Mouse (Mus musculus) hindbrain, embryonic 11.5 days (tissue): ENCODE results near the gene Sptan1. TPM values are rescaled to one million over a fixed set of nuclear protein-coding genes. Genes with fewer than 3 reads are reported as not detected.

ENCODE experiments used
- ATAC-seq: fragments of 200-750 bp; cut with Nextera tagmentation; 2 replicates; pipeline ENCODE4 v1.8.0; 2017; ENCODE audit warnings: mild to moderate bottlenecking, moderate TSS enrichment, moderate library complexity; ENCODE audit not compliant: low FRiP score
- DNase-seq: peaks from one replicate; pipeline ENCODE4 v3.0.0-alpha.2; 2015; ENCODE audit warnings: low spot score
- H3K27ac ChIP-seq: fragments of 300-500 bp; sonication (generic); 2 replicates; pipeline ENCODE4 v1.5.1; 2014; ENCODE audit warnings: mild to moderate bottlenecking, low read depth, low read length
- H3K27me3 ChIP-seq: fragments of 300-500 bp; sonication (generic); 2 replicates; pipeline ENCODE4 v1.6.1; 2014; ENCODE audit warnings: mild to moderate bottlenecking, low read length, moderate library complexity, mixed read lengths; ENCODE audit not compliant: control insufficient read depth, insufficient read depth
- H3K36me3 ChIP-seq: fragments of 300-500 bp; sonication (generic); 2 replicates; pipeline ENCODE4 v1.6.1; 2014; ENCODE audit warnings: mild to moderate bottlenecking, low read length, moderate library complexity, mixed read lengths; ENCODE audit not compliant: control insufficient read depth, insufficient read depth
- H3K4me1 ChIP-seq: fragments of 300-500 bp; sonication (generic); replicated peaks from 2 replicates; pipeline ENCODE4 v1.6.1; 2014; ENCODE audit warnings: low read length, mixed read lengths; ENCODE audit not compliant: control insufficient read depth, insufficient read depth
- H3K4me2 ChIP-seq: fragments of 300-500 bp; sonication (generic); replicated peaks from 2 replicates; pipeline ENCODE4 v1.6.1; 2014; ENCODE audit warnings: mild to moderate bottlenecking, low read depth, low read length
- H3K4me3 ChIP-seq: fragments of 300-500 bp; sonication (generic); 2 replicates; pipeline ENCODE4 v1.5.1; 2014; ENCODE audit warnings: low read depth, low read length
- H3K9ac ChIP-seq: fragments of 300-500 bp; sonication (generic); 2 replicates; pipeline ENCODE4 v1.6.1; 2014; ENCODE audit warnings: low read depth, low read length
- H3K9me3 ChIP-seq: fragments of 300-500 bp; sonication (generic); 2 replicates; pipeline ENCODE4 v1.6.1; 2016; ENCODE audit warnings: low read length; ENCODE audit not compliant: control insufficient read depth
- WGBS: fragments of 180-500 bp; shearing (Covaris S2); extraction: QIAGEN DNeasy Blood & Tissue Kit; methylation state at CpG from one replicate; pipeline ENCODE4 v1.1.7; 2014; 5-methylcytosine and 5-hydroxymethylcytosine counted together
- polyA plus RNA-seq: library from polyadenylated mRNA; unstranded; fragments of >200 nt; fragmentation: Nextera tagmentation; extraction: Ambion mirVana; gene quantifications from 2 replicates; pipeline ENCODE4 v1.2.1, GENCODE M21; 2014

The Sptan1 gene
- polyA plus RNA-seq, 1 experiment from 2014 or later = 192 TPM

DNA sequence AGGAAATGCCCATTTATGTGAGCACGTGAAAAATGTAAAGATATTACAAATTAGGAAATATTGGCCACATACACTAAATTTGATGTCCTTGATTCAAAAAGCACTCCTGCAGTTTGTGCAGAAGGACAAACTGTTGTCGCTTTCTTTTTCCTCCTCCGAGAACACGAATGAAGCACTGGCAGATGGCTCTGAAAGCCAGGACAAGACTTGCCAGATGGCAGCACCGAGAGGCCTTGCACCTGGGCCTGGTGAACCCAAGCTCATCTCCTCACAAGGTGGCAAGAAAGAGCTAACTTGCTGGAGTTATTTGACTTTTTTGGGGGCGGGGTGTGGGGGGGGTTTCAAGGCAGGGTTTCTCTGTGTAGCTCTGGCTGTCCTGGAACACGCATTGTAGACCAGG, 24.5 kb upstream of the Sptan1 start:
- H3K27me3 ChIP-seq = no peaks in the 10 kb centered on the region
- no peak overlapping the region for H3K9ac ChIP-seq
- H3K4me2 ChIP-seq = no peak overlapping the region
- no peak overlapping the region for H3K4me3 ChIP-seq
- H3K27ac ChIP-seq = no peak overlapping the region
- H3K36me3 ChIP-seq = 0 out of 2 replicates have a peak, but pooled peaks cover 4% of the 10 kb centered on the region
- no peaks in the 10 kb centered on the region for H3K9me3 ChIP-seq
- H3K4me1 ChIP-seq = peaks cover 2% of the 10 kb centered on the region; the same call in 1 of the 2 replicates
- ATAC-seq (no peak), DNase-seq (no peak)
- 96% methylated on average over 7 of the region's 7 CpGs for WGBS

DNA sequence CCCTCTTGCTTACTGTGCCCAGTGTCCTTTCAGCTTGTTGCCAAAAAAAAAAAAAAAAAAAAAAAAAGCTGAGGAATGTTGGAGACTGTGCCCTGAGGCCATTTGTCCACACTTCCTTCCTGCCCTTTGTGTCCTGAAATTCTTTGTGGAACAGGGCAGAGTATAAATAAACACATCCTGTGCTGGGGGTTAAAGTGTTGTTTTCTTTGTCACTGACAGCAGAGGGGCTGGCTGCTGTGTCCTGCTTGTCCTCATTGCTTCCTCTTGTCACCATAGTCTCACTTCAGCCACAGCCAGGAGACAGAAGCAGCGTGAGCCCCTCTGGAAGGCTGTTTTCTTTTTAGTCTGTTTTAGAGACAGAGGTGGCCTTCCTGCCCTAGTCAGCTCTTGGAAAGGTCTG, 20.6 kb upstream of the Sptan1 start:
- Histone ChIP-seq H3K9ac (no peak overlapping the region), H3K9me3 (no peaks in the 10 kb centered on the region), H3K4me3 (no peak overlapping the region), H3K4me1 (no peaks in the 10 kb centered on the region), H3K36me3 (peaks cover 14% of the 10 kb centered on the region; the same call in 1 of the 2 replicates), H3K27ac (no peak overlapping the region), H3K4me2 (no peak overlapping the region), H3K27me3 (no peaks in the 10 kb centered on the region)
- DNase-seq (no peak), ATAC-seq (no peak)
- 68% methylated on average over 1 of the region's 1 CpGs for WGBS

DNA sequence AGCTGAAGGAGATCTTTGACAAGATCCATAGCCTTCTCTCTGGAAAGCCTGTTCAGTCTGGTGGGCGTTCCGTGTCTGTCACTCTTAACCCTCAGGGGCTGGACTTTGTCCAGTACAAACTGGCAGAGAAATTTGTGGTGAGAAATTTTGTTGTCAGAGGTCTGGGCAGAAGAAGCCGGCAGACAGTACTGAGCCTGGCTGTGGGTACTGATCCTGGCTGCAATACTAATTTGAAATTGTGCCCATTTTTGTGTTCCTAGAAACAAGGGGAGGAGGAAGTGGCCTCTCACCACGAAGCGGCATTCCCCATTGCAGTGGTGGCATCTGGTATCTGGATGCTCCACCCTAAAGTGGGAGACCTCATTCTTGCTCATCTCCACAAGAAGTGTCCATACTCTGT, 16.5 kb upstream of the Sptan1 start:
- 95% methylated on average over 5 of the region's 5 CpGs for WGBS
- DNase-seq (no peak), ATAC-seq (no peak)
- Histone ChIP-seq H3K9me3 (no peaks in the 10 kb centered on the region), H3K4me1 (no peaks in the 10 kb centered on the region), H3K27me3 (no peaks in the 10 kb centered on the region), H3K9ac (no peak overlapping the region), H3K4me2 (no peak overlapping the region), H3K27ac (no peak overlapping the region), H3K36me3 (peaks cover 12% of the 10 kb centered on the region; the same call in 1 of the 2 replicates), H3K4me3 (no peak overlapping the region)

DNA sequence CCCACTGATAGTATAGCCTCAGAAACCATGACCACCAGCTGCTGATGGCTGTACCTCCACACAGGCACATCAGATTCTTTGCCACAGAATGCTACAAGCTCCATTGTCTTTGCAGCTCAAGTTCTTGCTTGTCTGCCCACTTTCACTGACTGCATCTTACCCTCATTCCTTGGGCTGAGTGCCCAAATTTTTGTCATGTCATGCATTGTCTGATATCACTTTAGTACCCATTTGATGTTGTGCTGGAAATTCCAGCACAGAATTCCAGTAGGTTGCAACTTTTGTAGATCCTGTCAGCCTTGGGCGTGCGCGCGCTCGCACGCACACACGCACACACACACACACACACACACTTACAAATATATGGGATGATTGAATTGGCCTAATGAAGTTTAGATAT, 4.1 kb upstream of the Sptan1 start:
- no peak overlapping the region for H3K9ac ChIP-seq
- no peak overlapping the region for H3K4me2 ChIP-seq
- DNase-seq (no peak), ATAC-seq (no peak)
- H3K27me3 ChIP-seq = no peaks in the 10 kb centered on the region
- H3K36me3 ChIP-seq = 0 out of 2 replicates have a peak, but pooled peaks cover under 1% of the 10 kb centered on the region
- no peak overlapping the region for H3K27ac ChIP-seq
- H3K4me1 ChIP-seq = no peaks in the 10 kb centered on the region
- H3K4me3 ChIP-seq = no peak overlapping the region
- WGBS = 94% methylated on average over 7 of the region's 7 CpGs
- H3K9me3 ChIP-seq = no peaks in the 10 kb centered on the region

DNA sequence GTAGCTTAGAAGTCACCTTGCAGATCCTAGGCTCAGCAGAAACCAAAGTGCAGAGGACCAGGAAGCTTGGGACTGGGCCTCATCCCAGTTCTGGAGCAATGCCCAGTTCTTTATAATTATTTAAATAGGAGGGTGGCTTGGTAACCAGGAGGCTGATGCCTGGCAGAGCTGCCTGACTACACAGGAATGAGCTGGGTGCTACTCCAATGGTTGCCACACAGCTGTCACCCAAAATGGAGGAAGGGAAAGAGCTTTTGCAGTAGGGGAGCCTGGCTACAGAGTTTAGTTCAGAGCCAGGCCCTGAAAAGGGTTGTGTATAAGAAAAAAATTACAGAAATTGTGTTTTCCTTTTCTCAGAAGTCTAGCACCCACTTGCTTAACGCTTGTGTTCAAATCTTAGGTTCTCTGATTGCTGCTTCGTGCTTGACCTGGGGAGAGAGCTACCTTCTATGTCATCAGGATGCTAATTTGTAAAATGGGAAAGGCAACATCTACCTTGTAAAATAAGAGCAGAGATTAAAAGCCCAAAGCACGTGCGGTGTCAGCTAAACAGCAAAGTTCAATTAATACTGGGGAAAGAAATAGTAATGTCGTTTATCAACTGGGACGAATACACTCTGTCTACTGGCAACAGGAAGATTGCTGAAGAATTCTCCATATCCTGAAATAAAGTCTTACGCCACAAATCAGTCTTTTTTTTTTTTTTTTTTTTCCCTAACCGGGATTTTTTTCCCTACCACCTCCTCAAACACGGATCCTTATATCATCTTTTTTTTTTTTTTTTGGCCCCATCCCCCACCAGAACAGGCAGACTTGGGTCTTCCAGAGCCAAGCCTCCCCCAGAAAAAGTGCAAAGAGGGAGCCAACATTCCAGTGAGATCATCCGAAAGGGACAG, 758 bp upstream of the Sptan1 start:
- Histone ChIP-seq H3K4me2 (peak overlapping the region; percentile 47), H3K9ac (peak overlapping the region; percentile 76), H3K27ac (peak overlapping the region; percentile 83), H3K36me3 (no peaks in the 10 kb centered on the region), H3K4me1 (peaks cover 6% of the 10 kb centered on the region; the same call in 1 of the 2 replicates), H3K9me3 (no peaks in the 10 kb centered on the region), H3K27me3 (no peaks in the 10 kb centered on the region), H3K4me3 (peak overlapping the region; percentile 99)
- DNase-seq (peak; percentile 11), ATAC-seq (no peak)
- WGBS = 21% methylated on average over 10 of the region's 10 CpGs

DNA sequence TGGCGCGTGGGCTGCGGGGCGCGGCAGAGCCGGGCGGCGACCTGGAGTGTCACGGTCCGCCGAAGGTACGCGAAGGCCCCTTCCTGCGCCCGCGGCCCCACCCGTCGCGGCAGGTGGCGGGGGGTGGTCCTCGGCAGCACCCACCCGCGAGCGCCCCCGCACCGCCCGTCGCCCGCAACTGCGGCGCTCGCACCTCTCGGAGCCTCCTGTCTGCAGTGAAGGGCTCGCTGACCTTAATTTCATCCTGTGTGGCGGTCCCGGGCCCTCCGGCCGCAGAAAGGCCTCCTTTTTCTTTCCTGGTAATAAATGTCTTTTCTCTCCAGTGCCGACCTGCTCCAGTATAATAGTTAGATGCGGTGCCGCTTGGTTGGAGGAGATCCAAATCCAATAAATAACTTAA, 546 bp downstream of the Sptan1 start:
- Histone ChIP-seq H3K27ac (peak overlapping the region; percentile 83), H3K4me3 (peak overlapping the region; percentile 99), H3K4me1 (peaks cover 6% of the 10 kb centered on the region; the same call in 1 of the 2 replicates), H3K4me2 (peak overlapping the region; percentile 47), H3K27me3 (no peaks in the 10 kb centered on the region), H3K9ac (peak overlapping the region; percentile 85), H3K9me3 (no peaks in the 10 kb centered on the region), H3K36me3 (no peaks in the 10 kb centered on the region)
- DNase-seq (peak; percentile 64), ATAC-seq (peak; percentile 36; the same call in 1 of the 2 replicates)
- under 1% methylated on average over 41 of the region's 41 CpGs for WGBS

DNA sequence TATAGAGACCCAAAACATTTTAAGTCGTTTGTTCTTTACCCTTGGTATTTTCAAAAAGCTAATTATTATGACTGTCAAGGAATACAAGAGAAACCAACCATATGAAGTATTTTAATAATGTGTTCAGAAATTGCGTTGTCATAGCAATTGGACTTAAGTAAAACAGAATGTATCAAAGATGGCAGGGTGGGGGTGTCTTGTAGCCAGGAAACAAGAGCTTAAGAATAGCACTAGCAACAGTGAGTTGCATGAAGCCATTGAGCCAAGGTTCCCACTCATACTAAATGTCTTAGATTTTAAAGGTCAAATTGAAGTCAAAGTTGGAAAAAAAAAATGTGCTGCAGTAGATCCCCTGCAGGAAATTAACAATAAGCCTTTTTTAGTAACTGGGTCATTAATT, 1.5 kb downstream of the Sptan1 start:
- H3K4me1 ChIP-seq = peaks cover 6% of the 10 kb centered on the region; the same call in 1 of the 2 replicates
- H3K9me3 ChIP-seq = no peaks in the 10 kb centered on the region
- H3K36me3 ChIP-seq = no peaks in the 10 kb centered on the region
- H3K4me2 ChIP-seq = peak overlapping the region; percentile 47
- 72% methylated on average over 2 of the region's 2 CpGs for WGBS
- ATAC-seq (no peak), DNase-seq (no peak)
- H3K27me3 ChIP-seq = no peaks in the 10 kb centered on the region
- H3K9ac ChIP-seq = peak overlapping the region; percentile 85
- peak overlapping the region; percentile 99 for H3K4me3 ChIP-seq
- H3K27ac ChIP-seq = no peak overlapping the region

DNA sequence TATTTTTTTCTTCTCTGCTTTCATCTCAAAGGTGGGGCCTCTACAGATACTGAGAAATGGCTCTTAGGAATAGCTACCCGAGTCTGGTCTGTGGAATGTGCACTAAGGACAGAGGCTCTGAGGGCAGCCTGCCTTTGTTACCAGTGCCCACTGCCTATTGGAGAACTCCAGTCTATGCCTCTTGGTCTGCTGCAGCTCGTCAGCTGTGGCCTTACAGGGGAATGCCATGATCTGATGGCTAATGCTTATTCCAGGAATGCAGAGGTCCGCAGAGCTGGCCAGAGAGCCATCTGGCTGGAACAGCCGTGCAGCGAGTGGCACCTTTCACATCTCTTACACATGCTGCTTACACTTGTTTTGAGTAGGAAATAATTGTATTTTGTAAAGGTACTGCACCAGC, 2.4 kb downstream of the Sptan1 start:
- WGBS = 60% methylated on average over 5 of the region's 5 CpGs
- peaks cover 6% of the 10 kb centered on the region; the same call in 1 of the 2 replicates for H3K4me1 ChIP-seq

DNA sequence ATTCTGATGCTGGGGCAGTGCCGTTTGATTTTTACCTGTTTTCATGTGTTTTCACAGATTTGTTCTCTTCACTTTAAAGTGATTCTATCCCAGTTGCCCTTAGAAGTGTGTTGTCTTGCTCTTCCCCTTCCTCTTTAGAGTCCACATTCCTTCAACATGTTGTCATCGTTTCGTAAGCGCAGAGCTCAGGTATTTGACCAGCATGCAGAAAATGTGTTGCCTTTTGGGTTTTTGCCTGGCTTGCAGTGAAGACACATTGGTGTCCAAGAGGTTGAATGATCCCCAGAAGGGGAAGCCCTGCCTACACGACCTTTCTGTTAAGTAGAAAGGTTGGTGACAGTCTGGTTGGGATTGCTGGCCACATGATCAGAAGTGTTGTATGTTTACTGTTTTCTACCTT, 3.3 kb downstream of the Sptan1 start:
- H3K27me3 ChIP-seq = no peaks in the 10 kb centered on the region
- H3K4me3 ChIP-seq = no peak overlapping the region
- H3K4me1 ChIP-seq = peaks cover 6% of the 10 kb centered on the region; the same call in 1 of the 2 replicates
- H3K9me3 ChIP-seq = no peaks in the 10 kb centered on the region
- H3K9ac ChIP-seq = no peak overlapping the region
- DNase-seq (no peak), ATAC-seq (no peak)
- H3K4me2 ChIP-seq = no peak overlapping the region
- H3K36me3 ChIP-seq = no peaks in the 10 kb centered on the region
- 79% methylated on average over 5 of the region's 5 CpGs for WGBS
- no peak overlapping the region for H3K27ac ChIP-seq

More for the DNA sequence above, 2.4 kb downstream of the Sptan1 start:
- Histone ChIP-seq H3K27me3 (no peaks in the 10 kb centered on the region), H3K4me3 (peak overlapping the region; percentile 99; the same call in 1 of the 2 replicates), H3K27ac (no peak overlapping the region), H3K9me3 (no peaks in the 10 kb centered on the region), H3K9ac (no peak overlapping the region), H3K4me2 (peak overlapping the region; percentile 47; the same call in 1 of the 2 replicates), H3K36me3 (no peaks in the 10 kb centered on the region)
- ATAC-seq (no peak), DNase-seq (no peak)
